Mouse (Mus musculus) forebrain, embryonic 16.5 days (tissue): ENCODE results near the gene Cnp. TPM values are rescaled to one million over a fixed set of nuclear protein-coding genes. Genes with fewer than 3 reads are reported as not detected.

Experiments
- ATAC-seq: fragments of 200-750 bp; cut with Nextera tagmentation; 2 replicates; pipeline ENCODE4 v1.8.0; 2017; ENCODE audit warnings: mild to moderate bottlenecking, moderate library complexity
- H3K27ac ChIP-seq: fragments of 300-500 bp; sonication (generic); 2 replicates; pipeline ENCODE4 v1.5.1; 2014; ENCODE audit warnings: low read length, control low read depth
- H3K27me3 ChIP-seq: fragments of 300-500 bp; sonication (generic); replicated peaks from 2 replicates; pipeline ENCODE4 v1.6.1; 2014; ENCODE audit warnings: low read length; ENCODE audit not compliant: control insufficient read depth, insufficient read depth
- H3K36me3 ChIP-seq: fragments of 300-500 bp; sonication (generic); 2 replicates; pipeline ENCODE4 v1.6.1; 2014; ENCODE audit not compliant: control insufficient read depth, insufficient read depth
- H3K4me1 ChIP-seq: fragments of 300-500 bp; sonication (generic); replicated peaks from 2 replicates; pipeline ENCODE4 v1.6.1; 2014; ENCODE audit warnings: low read length; ENCODE audit not compliant: control insufficient read depth, insufficient read depth
- H3K4me2 ChIP-seq: fragments of 300-500 bp; sonication (generic); 2 replicates; pipeline ENCODE4 v1.6.1; 2014; ENCODE audit warnings: mild to moderate bottlenecking, low read length, control low read depth
- H3K4me3 ChIP-seq: fragments of 300-500 bp; sonication (generic); replicated peaks from 2 replicates; pipeline ENCODE4 v1.5.1; 2014; ENCODE audit warnings: mild to moderate bottlenecking, low read length, control low read depth
- H3K9ac ChIP-seq: fragments of 300-500 bp; sonication (generic); replicated peaks from 2 replicates; pipeline ENCODE4 v1.6.1; 2014; ENCODE audit warnings: low read depth, low read length, control low read depth
- H3K9me3 ChIP-seq: fragments of 300-500 bp; sonication (generic); 2 replicates; pipeline ENCODE4 v1.6.1; 2016; ENCODE audit warnings: low read length; ENCODE audit not compliant: control insufficient read depth
- WGBS: fragments of 180-500 bp; shearing (Covaris S2); extraction: QIAGEN DNeasy Blood & Tissue Kit; methylation state at CpG from one replicate; pipeline ENCODE4 v1.1.7; 2014; 5-methylcytosine and 5-hydroxymethylcytosine counted together
- polyA plus RNA-seq: library from polyadenylated mRNA; unstranded; fragments of >200 nt; fragmentation: Nextera tagmentation; extraction: Ambion mirVana; gene quantifications from 2 replicates; pipeline ENCODE4 v1.2.1, GENCODE M21; 2015

Gene Cnp
- polyA plus RNA-seq, 1 experiment from 2014 or later, result 29.8 TPM

GRCm38 (mm10) chr11:100567815-100568245 lies 6.9 kb upstream of the Cnp start:
- Histone ChIP-seq H3K27me3 (0 out of 2 replicates have a peak, but pooled peaks cover 7% of the 10 kb centered on the region), H3K36me3 (no peaks in the 10 kb centered on the region), H3K9ac (no peak overlapping the region), H3K27ac (no peak overlapping the region), H3K4me1 (peaks cover 8% of the 10 kb centered on the region), H3K4me2 (no peak overlapping the region), H3K9me3 (no peaks in the 10 kb centered on the region), H3K4me3 (no peak overlapping the region)
- no peak for ATAC-seq
- WGBS, result 75% methylated on average over 9 of the region's 9 CpGs

GRCm38 (mm10) chr11:100568692-100569091 lies 6.0 kb upstream of the Cnp start:
- H3K4me1 ChIP-seq, result peaks cover 8% of the 10 kb centered on the region
- no peak for ATAC-seq
- H3K36me3 ChIP-seq, result no peaks in the 10 kb centered on the region
- H3K27me3 ChIP-seq, result 0 out of 2 replicates have a peak, but pooled peaks cover 7% of the 10 kb centered on the region
- H3K9ac ChIP-seq, result no peak overlapping the region
- no peak overlapping the region for H3K4me3 ChIP-seq
- no peak overlapping the region for H3K4me2 ChIP-seq
- 79% methylated on average over 8 of the region's 8 CpGs for WGBS
- no peaks in the 10 kb centered on the region for H3K9me3 ChIP-seq
- H3K27ac ChIP-seq, result no peak overlapping the region

GRCm38 (mm10) chr11:100569789-100570188 lies 4.9 kb upstream of the Cnp start:
- no peak overlapping the region for H3K27ac ChIP-seq
- no peak overlapping the region for H3K4me2 ChIP-seq
- 63% methylated on average over 9 of the region's 9 CpGs for WGBS
- no peak for ATAC-seq
- H3K9me3 ChIP-seq, result no peaks in the 10 kb centered on the region
- H3K27me3 ChIP-seq, result 0 out of 2 replicates have a peak, but pooled peaks cover 7% of the 10 kb centered on the region
- H3K4me1 ChIP-seq, result peaks cover 8% of the 10 kb centered on the region
- H3K4me3 ChIP-seq, result no peak overlapping the region
- H3K36me3 ChIP-seq, result no peaks in the 10 kb centered on the region
- no peak overlapping the region for H3K9ac ChIP-seq

GRCm38 (mm10) chr11:100570430-100571201 lies 4.1 kb upstream of the Cnp start:
- Histone ChIP-seq H3K36me3 (no peaks in the 10 kb centered on the region), H3K27ac (no peak overlapping the region)
- peak; percentile 62 for ATAC-seq

GRCm38 (mm10) chr11:100571202-100571567 lies 3.5 kb upstream of the Cnp start:
- Histone ChIP-seq H3K9me3 (no peaks in the 10 kb centered on the region), H3K4me2 (peak overlapping the region; percentile 51), H3K27ac (no peak overlapping the region), H3K36me3 (no peaks in the 10 kb centered on the region), H3K4me3 (peak overlapping the region; percentile 20), H3K4me1 (peaks cover 13% of the 10 kb centered on the region), H3K27me3 (0 out of 2 replicates have a peak, but pooled peaks cover 7% of the 10 kb centered on the region), H3K9ac (peak overlapping the region; percentile 24)
- WGBS, result 8% methylated on average over 16 of the region's 16 CpGs
- ATAC-seq, result no peak

More at GRCm38 (mm10) chr11:100570430-100571201, 4.1 kb upstream of the Cnp start:
- Histone ChIP-seq H3K4me2 (peak overlapping the region; percentile 51), H3K4me3 (peak overlapping the region; percentile 20), H3K27me3 (0 out of 2 replicates have a peak, but pooled peaks cover 7% of the 10 kb centered on the region), H3K9ac (peak overlapping the region; percentile 24), H3K4me1 (peaks cover 13% of the 10 kb centered on the region), H3K9me3 (no peaks in the 10 kb centered on the region)
- 11% methylated on average over 8 of the region's 8 CpGs for WGBS

GRCm38 (mm10) chr11:100574188-100574587 lies 516 bp upstream of the Cnp start:
- H3K27ac ChIP-seq, result no peak overlapping the region
- peaks cover under 1% of the 10 kb centered on the region; the same call in 1 of the 2 replicates for H3K36me3 ChIP-seq
- H3K9me3 ChIP-seq, result no peaks in the 10 kb centered on the region
- H3K4me3 ChIP-seq, result no peak overlapping the region
- no peak for ATAC-seq
- H3K4me2 ChIP-seq, result no peak overlapping the region
- H3K9ac ChIP-seq, result no peak overlapping the region
- peaks cover 13% of the 10 kb centered on the region for H3K4me1 ChIP-seq
- H3K27me3 ChIP-seq, result 0 out of 2 replicates have a peak, but pooled peaks cover 7% of the 10 kb centered on the region
- WGBS, result 96% methylated on average over 3 of the region's 3 CpGs

- Histone ChIP-seq H3K36me3 (peaks cover 6% of the 10 kb centered on the region; the same call in 1 of the 2 replicates), H3K4me1 (peaks cover 13% of the 10 kb centered on the region), H3K27me3 (0 out of 2 replicates have a peak, but pooled peaks cover 7% of the 10 kb centered on the region), H3K4me2 (peak overlapping the region; percentile 73), H3K27ac (no peak overlapping the region), H3K9ac (peak overlapping the region; percentile 71), H3K9me3 (no peaks in the 10 kb centered on the region), H3K4me3 (peak overlapping the region; percentile 59)
- 10% methylated on average over 2 of the region's 2 CpGs for WGBS
- no peak; the same call in 1 of the 2 replicates for ATAC-seq
Measured at GRCm38 (mm10) chr11:100575484-100575855, 766 bp downstream of the Cnp start.

GRCm38 (mm10) chr11:100576256-100576655 lies 1.6 kb downstream of the Cnp start:
- no peak overlapping the region for H3K27ac ChIP-seq
- H3K9ac ChIP-seq, result no peak overlapping the region
- H3K9me3 ChIP-seq, result no peaks in the 10 kb centered on the region
- H3K36me3 ChIP-seq, result peaks cover 10% of the 10 kb centered on the region; the same call in 1 of the 2 replicates
- no peak for ATAC-seq
- 0 out of 2 replicates have a peak, but pooled peaks cover 7% of the 10 kb centered on the region for H3K27me3 ChIP-seq
- no peak overlapping the region for H3K4me3 ChIP-seq
- no peak overlapping the region for H3K4me2 ChIP-seq
- 74% methylated on average over 21 of the region's 21 CpGs for WGBS
- H3K4me1 ChIP-seq, result peaks cover 6% of the 10 kb centered on the region

GRCm38 (mm10) chr11:100577852-100578599 lies 3.3 kb downstream of the Cnp start:
- no peaks in the 10 kb centered on the region for H3K9me3 ChIP-seq
- 77% methylated on average over 8 of the region's 8 CpGs for WGBS
- H3K36me3 ChIP-seq, result peaks cover 17% of the 10 kb centered on the region
- H3K9ac ChIP-seq, result no peak overlapping the region
- ATAC-seq, result no peak
- H3K4me1 ChIP-seq, result peaks cover 11% of the 10 kb centered on the region
- H3K27me3 ChIP-seq, result no peaks in the 10 kb centered on the region
- no peak overlapping the region for H3K27ac ChIP-seq
- H3K4me2 ChIP-seq, result no peak overlapping the region
- H3K4me3 ChIP-seq, result no peak overlapping the region
